Mouse (Mus musculus): ENCODE results near the gene Camk1d. TPM values are rescaled to one million over a fixed set of nuclear protein-coding genes. Genes with fewer than 3 reads are reported as not detected.

The Camk1d gene
- polyA plus RNA-seq, 1 experiment: 3.2 TPM

GRCm38 (mm10) chr2:5304451-5304850, 409.9 kb downstream of the Camk1d start:
- H3K4me3 ChIP-seq (ENCODE audit: low read depth, low read length): no peak overlapping the region
- no peak overlapping the region for H3K9ac ChIP-seq (ENCODE audit: low read depth, poor library complexity, severe bottlenecking)
- TF ChIP-seq CTCF (IDR thresholded peaks at IDR 0.05; ENCODE audit: low read depth, low read length): no peak
- no peak for TF ChIP-seq EP300 (IDR thresholded peaks at IDR 0.05; ENCODE audit: insufficient read depth, low read depth, low read length)
- TF ChIP-seq POLR2A (IDR thresholded peaks at IDR 0.05; ENCODE audit: insufficient read depth, low read length): no peak
- no peak overlapping the region for H3K27ac ChIP-seq (ENCODE audit: insufficient read depth, low read length)
- H3K9me3 ChIP-seq (replicated peaks; ENCODE audit: control insufficient read depth, insufficient read depth, low read length, poor library complexity, severe bottlenecking): no peaks in the 10 kb centered on the region
- no peaks in the 10 kb centered on the region for H3K36me3 ChIP-seq (ENCODE audit: control insufficient read depth, insufficient read depth, low read length, poor library complexity, severe bottlenecking)
- H3K27me3 ChIP-seq (ENCODE audit: control insufficient read depth, insufficient read depth, low read length, poor library complexity, severe bottlenecking): no peaks in the 10 kb centered on the region
- H3K4me1 ChIP-seq (ENCODE audit: control insufficient read depth, insufficient read depth, low read length): no peaks in the 10 kb centered on the region

GRCm38 (mm10) chr2:5301286-5301685, 413.0 kb downstream of the Camk1d start:
- no peak overlapping the region for H3K9ac ChIP-seq (ENCODE audit: low read depth, poor library complexity, severe bottlenecking)

GRCm38 (mm10) chr2:5298071-5298470, 416.2 kb downstream of the Camk1d start:
- H3K9me3 ChIP-seq (replicated peaks; ENCODE audit: control insufficient read depth, insufficient read depth, low read length, poor library complexity, severe bottlenecking): no peaks in the 10 kb centered on the region
- H3K27me3 ChIP-seq (ENCODE audit: control insufficient read depth, insufficient read depth, low read length, poor library complexity, severe bottlenecking): no peaks in the 10 kb centered on the region
- H3K9ac ChIP-seq (ENCODE audit: low read depth, poor library complexity, severe bottlenecking): no peak overlapping the region
- TF ChIP-seq CTCF (IDR thresholded peaks at IDR 0.05; ENCODE audit: low read depth, low read length) (no peak), EP300 (IDR thresholded peaks at IDR 0.05; ENCODE audit: insufficient read depth, low read depth, low read length) (no peak), POLR2A (IDR thresholded peaks at IDR 0.05; ENCODE audit: insufficient read depth, low read length) (no peak)
- no peak overlapping the region for H3K27ac ChIP-seq (ENCODE audit: insufficient read depth, low read length)
- H3K4me1 ChIP-seq (ENCODE audit: control insufficient read depth, insufficient read depth, low read length): no peaks in the 10 kb centered on the region
- H3K36me3 ChIP-seq (ENCODE audit: control insufficient read depth, insufficient read depth, low read length, poor library complexity, severe bottlenecking): no peaks in the 10 kb centered on the region
- no peak overlapping the region for H3K4me3 ChIP-seq (ENCODE audit: low read depth, low read length)

More at GRCm38 (mm10) chr2:5301286-5301685, 413.0 kb downstream of the Camk1d start:
- H3K27me3 ChIP-seq (ENCODE audit: control insufficient read depth, insufficient read depth, low read length, poor library complexity, severe bottlenecking): no peaks in the 10 kb centered on the region
- TF ChIP-seq POLR2A (IDR thresholded peaks at IDR 0.05; ENCODE audit: insufficient read depth, low read length) (no peak), EP300 (IDR thresholded peaks at IDR 0.05; ENCODE audit: insufficient read depth, low read depth, low read length) (no peak), CTCF (IDR thresholded peaks at IDR 0.05; ENCODE audit: low read depth, low read length) (no peak)
- H3K27ac ChIP-seq (ENCODE audit: insufficient read depth, low read length): no peak overlapping the region
- H3K4me3 ChIP-seq (ENCODE audit: low read depth, low read length): no peak overlapping the region
- no peaks in the 10 kb centered on the region for H3K9me3 ChIP-seq (replicated peaks; ENCODE audit: control insufficient read depth, insufficient read depth, low read length, poor library complexity, severe bottlenecking)
- no peaks in the 10 kb centered on the region for H3K36me3 ChIP-seq (ENCODE audit: control insufficient read depth, insufficient read depth, low read length, poor library complexity, severe bottlenecking)
- H3K4me1 ChIP-seq (ENCODE audit: control insufficient read depth, insufficient read depth, low read length): no peaks in the 10 kb centered on the region

GRCm38 (mm10) chr2:5296749-5297545, 417.4 kb downstream of the Camk1d start:
- Histone ChIP-seq H3K4me3 (ENCODE audit: low read depth, low read length) (no peak overlapping the region), H3K9me3 (replicated peaks; ENCODE audit: control insufficient read depth, insufficient read depth, low read length, poor library complexity, severe bottlenecking) (no peaks in the 10 kb centered on the region), H3K36me3 (ENCODE audit: control insufficient read depth, insufficient read depth, low read length, poor library complexity, severe bottlenecking) (no peaks in the 10 kb centered on the region), H3K4me1 (ENCODE audit: control insufficient read depth, insufficient read depth, low read length) (no peaks in the 10 kb centered on the region), H3K9ac (ENCODE audit: low read depth, poor library complexity, severe bottlenecking) (no peak overlapping the region), H3K27ac (ENCODE audit: insufficient read depth, low read length) (no peak overlapping the region), H3K27me3 (ENCODE audit: control insufficient read depth, insufficient read depth, low read length, poor library complexity, severe bottlenecking) (no peaks in the 10 kb centered on the region)
- no peak for TF ChIP-seq POLR2A (IDR thresholded peaks at IDR 0.05; ENCODE audit: insufficient read depth, low read length)
- TF ChIP-seq EP300 (IDR thresholded peaks at IDR 0.05; ENCODE audit: insufficient read depth, low read depth, low read length): no peak
- TF ChIP-seq CTCF (IDR thresholded peaks at IDR 0.05; ENCODE audit: low read depth, low read length): no peak

- Histone ChIP-seq H3K4me3 (ENCODE audit: low read depth, low read length) (no peak overlapping the region), H3K27me3 (ENCODE audit: control insufficient read depth, insufficient read depth, low read length, poor library complexity, severe bottlenecking) (no peaks in the 10 kb centered on the region), H3K9ac (ENCODE audit: low read depth, poor library complexity, severe bottlenecking) (no peak overlapping the region), H3K36me3 (ENCODE audit: control insufficient read depth, insufficient read depth, low read length, poor library complexity, severe bottlenecking) (no peaks in the 10 kb centered on the region), H3K27ac (ENCODE audit: insufficient read depth, low read length) (no peak overlapping the region), H3K4me1 (ENCODE audit: control insufficient read depth, insufficient read depth, low read length) (no peaks in the 10 kb centered on the region), H3K9me3 (replicated peaks; ENCODE audit: control insufficient read depth, insufficient read depth, low read length, poor library complexity, severe bottlenecking) (no peaks in the 10 kb centered on the region)
- no peak for TF ChIP-seq POLR2A (IDR thresholded peaks at IDR 0.05; ENCODE audit: insufficient read depth, low read length)
- no peak for TF ChIP-seq EP300 (IDR thresholded peaks at IDR 0.05; ENCODE audit: insufficient read depth, low read depth, low read length)
- no peak for TF ChIP-seq CTCF (IDR thresholded peaks at IDR 0.05; ENCODE audit: low read depth, low read length)
Measured at GRCm38 (mm10) chr2:5295098-5295497, 419.2 kb downstream of the Camk1d start.

GRCm38 (mm10) chr2:5294451-5294850, 419.9 kb downstream of the Camk1d start:
- no peak overlapping the region for H3K27ac ChIP-seq (ENCODE audit: insufficient read depth, low read length)

More at GRCm38 (mm10) chr2:5294451-5294850, 419.9 kb downstream of the Camk1d start:
- no peaks in the 10 kb centered on the region for H3K9me3 ChIP-seq (replicated peaks; ENCODE audit: control insufficient read depth, insufficient read depth, low read length, poor library complexity, severe bottlenecking)
- H3K4me3 ChIP-seq (ENCODE audit: low read depth, low read length): no peak overlapping the region
- no peak overlapping the region for H3K9ac ChIP-seq (ENCODE audit: low read depth, poor library complexity, severe bottlenecking)
- TF ChIP-seq POLR2A (IDR thresholded peaks at IDR 0.05; ENCODE audit: insufficient read depth, low read length) (no peak), EP300 (IDR thresholded peaks at IDR 0.05; ENCODE audit: insufficient read depth, low read depth, low read length) (no peak), CTCF (IDR thresholded peaks at IDR 0.05; ENCODE audit: low read depth, low read length) (no peak)
- no peaks in the 10 kb centered on the region for H3K4me1 ChIP-seq (ENCODE audit: control insufficient read depth, insufficient read depth, low read length)
- H3K36me3 ChIP-seq (ENCODE audit: control insufficient read depth, insufficient read depth, low read length, poor library complexity, severe bottlenecking): no peaks in the 10 kb centered on the region
- H3K27me3 ChIP-seq (ENCODE audit: control insufficient read depth, insufficient read depth, low read length, poor library complexity, severe bottlenecking): no peaks in the 10 kb centered on the region

Data from ES-Bruce4 (cell line).